Mouse (Mus musculus): ENCODE measurements around the gene Tmem242. TPM values are rescaled to one million over a fixed set of nuclear protein-coding genes. Genes with fewer than 3 reads are reported as not detected.

The Tmem242 gene
- polyA plus RNA-seq, 1 experiment from 2014 or later: 118 TPM

DNA sequence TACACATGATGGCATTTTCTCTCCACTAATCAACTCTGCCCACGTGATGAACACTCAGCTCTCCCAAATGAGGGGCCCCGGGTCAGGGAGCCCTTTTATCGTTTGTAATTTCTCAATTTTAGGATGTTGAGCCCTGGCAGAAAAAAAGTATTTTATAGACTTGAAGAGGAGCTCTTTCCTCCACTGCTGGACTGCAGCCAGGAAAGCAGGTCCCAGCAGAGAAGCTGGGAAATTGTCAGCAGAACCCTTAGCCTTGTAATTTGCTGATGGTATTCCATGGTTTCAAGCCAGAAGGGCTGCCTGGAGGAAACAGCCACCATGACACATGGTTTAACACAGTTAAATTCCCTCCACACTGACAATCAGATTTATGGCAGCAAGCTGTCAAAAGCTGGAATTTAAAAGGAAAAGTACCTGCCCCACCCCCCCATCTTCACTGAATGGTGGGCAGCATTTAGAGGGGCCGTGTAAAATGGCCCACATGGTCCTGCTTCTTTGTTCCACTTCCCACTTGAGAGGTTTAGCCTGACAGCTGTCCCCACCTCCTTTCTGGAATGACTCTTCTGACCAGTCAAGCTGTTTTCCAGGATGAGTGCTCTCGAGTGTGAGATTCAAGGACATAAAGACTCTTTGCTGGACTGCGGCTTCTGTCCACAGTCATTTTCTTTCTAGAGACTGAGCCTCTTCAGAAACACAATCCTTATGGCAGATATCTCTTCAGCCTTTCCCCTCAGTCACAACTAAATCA, 20.1 kb downstream of the Tmem242 start:
- Histone ChIP-seq H3K27ac (ENCODE audit: low read length) (no peak overlapping the region), H3K9me3 (ENCODE audit: control insufficient read depth, low read length) (no peaks in the 10 kb centered on the region), H3K9ac (ENCODE audit: low read length) (no peak overlapping the region), H3K36me3 (ENCODE audit: control insufficient read depth, insufficient read depth, low read length) (peaks cover 9% of the 10 kb centered on the region), H3K4me2 (ENCODE audit: low read depth, low read length) (no peak overlapping the region), H3K27me3 (ENCODE audit: control insufficient read depth, insufficient read depth, low read depth, low read length) (no peaks in the 10 kb centered on the region), H3K4me1 (replicated peaks; ENCODE audit: control insufficient read depth, insufficient read depth, low read length) (no peaks in the 10 kb centered on the region), H3K4me3 (ENCODE audit: low read length) (no peak overlapping the region)
- ATAC-seq (ENCODE audit: low read depth): no peak
- 53% methylated on average over 6 of the region's 6 CpGs for WGBS

DNA sequence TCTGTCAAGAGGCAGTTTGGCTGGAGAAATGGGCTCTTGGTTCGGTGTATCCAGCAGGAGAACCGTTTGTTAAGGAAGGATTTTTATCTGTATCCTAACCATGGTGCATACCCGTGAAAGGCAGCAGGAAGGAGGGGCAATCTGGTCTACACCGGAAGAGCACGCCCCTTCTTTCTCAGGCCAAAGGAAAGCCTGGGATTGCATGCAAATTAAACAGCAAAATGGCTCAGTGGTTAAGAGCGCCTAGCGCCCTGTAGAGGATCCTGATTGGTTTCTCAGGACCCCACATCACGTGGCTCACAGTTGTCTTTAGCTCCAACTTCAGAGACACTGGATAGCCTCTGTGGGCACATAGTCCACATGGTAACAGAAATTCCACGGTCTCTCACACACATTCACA, 21.0 kb downstream of the Tmem242 start:
- Histone ChIP-seq H3K27me3 (ENCODE audit: control insufficient read depth, insufficient read depth, low read depth, low read length) (no peaks in the 10 kb centered on the region), H3K9me3 (ENCODE audit: control insufficient read depth, low read length) (no peaks in the 10 kb centered on the region), H3K4me3 (ENCODE audit: low read length) (no peak overlapping the region), H3K36me3 (ENCODE audit: control insufficient read depth, insufficient read depth, low read length) (peaks cover 9% of the 10 kb centered on the region), H3K9ac (ENCODE audit: low read length) (no peak overlapping the region), H3K4me2 (ENCODE audit: low read depth, low read length) (no peak overlapping the region), H3K27ac (ENCODE audit: low read length) (no peak overlapping the region), H3K4me1 (replicated peaks; ENCODE audit: control insufficient read depth, insufficient read depth, low read length) (no peaks in the 10 kb centered on the region)
- 79% methylated on average over 9 of the region's 9 CpGs for WGBS
- no peak for ATAC-seq (ENCODE audit: low read depth)

DNA sequence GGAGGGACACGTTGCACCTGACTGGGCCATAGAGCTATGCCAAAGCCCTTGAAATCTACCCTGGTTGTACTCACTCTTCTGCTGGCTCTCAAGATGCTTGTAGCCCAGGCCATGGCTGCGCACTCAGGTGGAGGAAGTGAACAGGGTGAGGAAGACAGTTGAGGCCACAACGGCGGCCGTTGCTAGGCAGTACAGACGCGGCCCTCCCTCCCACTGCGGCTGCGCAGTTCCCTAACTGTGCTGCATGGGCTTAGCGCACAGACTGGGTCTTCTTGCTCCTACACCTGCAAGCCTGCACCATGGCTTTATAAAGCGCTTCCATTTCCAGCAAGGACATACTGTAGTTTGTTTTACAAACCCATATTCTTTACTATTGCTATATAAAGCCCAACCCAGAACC, 21.5 kb downstream of the Tmem242 start, which contains the start of gene Ldhal6b:
Gene Ldhal6b (minus strand): TSS at position 223 of the 400 bp plus-strand sequence.
- Histone ChIP-seq H3K9me3 (ENCODE audit: control insufficient read depth, low read length) (no peaks in the 10 kb centered on the region), H3K27ac (ENCODE audit: low read length) (no peak within 1 kb of the TSS), H3K27me3 (ENCODE audit: control insufficient read depth, insufficient read depth, low read depth, low read length) (no peaks in the 10 kb centered on the region), H3K4me1 (replicated peaks; ENCODE audit: control insufficient read depth, insufficient read depth, low read length) (no peaks in the 10 kb centered on the region), H3K36me3 (ENCODE audit: control insufficient read depth, insufficient read depth, low read length) (peaks cover 9% of the 10 kb centered on the region), H3K4me2 (ENCODE audit: low read depth, low read length) (no peak within 1 kb of the TSS), H3K4me3 (ENCODE audit: low read length) (no peak within 1 kb of the TSS), H3K9ac (ENCODE audit: low read length) (no peak within 1 kb of the TSS)
- 94% methylated on average over 11 of the region's 11 CpGs for WGBS
- ATAC-seq (ENCODE audit: low read depth): no peak

DNA sequence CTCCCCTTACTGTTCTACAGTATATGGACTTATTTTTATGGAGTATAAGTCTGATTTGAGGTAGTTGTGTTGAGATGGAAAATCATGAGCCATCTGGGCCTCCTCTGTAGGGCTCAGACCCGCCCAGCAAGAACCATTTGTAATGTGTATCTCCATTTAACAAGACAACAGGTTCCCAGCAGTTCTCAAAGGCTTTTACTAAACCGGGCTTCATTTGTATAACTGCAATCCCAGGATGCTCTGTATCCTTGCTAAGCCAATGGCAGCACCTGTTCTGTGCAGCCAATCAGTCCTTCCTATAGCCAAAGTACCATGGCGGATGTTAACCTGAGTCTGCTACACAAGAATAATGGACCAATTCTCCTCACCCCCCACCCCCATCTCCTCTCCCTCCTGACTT, 23.5 kb downstream of the Tmem242 start:
- H3K4me3 ChIP-seq (ENCODE audit: low read length): no peak overlapping the region
- H3K9ac ChIP-seq (ENCODE audit: low read length): no peak overlapping the region
- ATAC-seq (ENCODE audit: low read depth): no peak
- no peak overlapping the region for H3K4me2 ChIP-seq (ENCODE audit: low read depth, low read length)
- H3K27ac ChIP-seq (ENCODE audit: low read length): no peak overlapping the region
- H3K4me1 ChIP-seq (replicated peaks; ENCODE audit: control insufficient read depth, insufficient read depth, low read length): no peaks in the 10 kb centered on the region
- peaks cover 9% of the 10 kb centered on the region for H3K36me3 ChIP-seq (ENCODE audit: control insufficient read depth, insufficient read depth, low read length)
- WGBS: 92% methylated on average over 3 of the region's 3 CpGs
- H3K27me3 ChIP-seq (ENCODE audit: control insufficient read depth, insufficient read depth, low read depth, low read length): no peaks in the 10 kb centered on the region
- no peaks in the 10 kb centered on the region for H3K9me3 ChIP-seq (ENCODE audit: control insufficient read depth, low read length)

DNA sequence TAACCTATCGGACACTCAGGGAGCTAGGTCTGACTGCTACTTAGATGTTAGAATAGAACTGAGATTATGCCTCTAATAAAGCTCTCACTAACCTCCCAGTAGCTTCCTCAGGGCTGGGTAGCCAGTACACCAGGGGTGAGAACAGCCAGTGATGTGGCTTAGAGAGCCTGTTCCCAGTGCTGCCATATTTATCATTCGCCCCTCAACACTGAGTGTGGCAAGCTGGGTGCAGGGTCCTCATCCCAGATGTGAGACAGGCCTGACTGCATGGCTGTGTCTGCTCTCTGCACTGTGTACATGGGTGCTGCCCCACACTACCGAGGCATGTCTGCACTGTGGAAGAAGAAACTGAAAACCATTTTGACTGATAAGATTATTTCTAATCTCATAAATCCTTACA, 26.0 kb downstream of the Tmem242 start:
- no peak overlapping the region for H3K4me2 ChIP-seq (ENCODE audit: low read depth, low read length)
- no peak overlapping the region for H3K9ac ChIP-seq (ENCODE audit: low read length)
- H3K27ac ChIP-seq (ENCODE audit: low read length): no peak overlapping the region
- WGBS: 79% methylated on average over 3 of the region's 3 CpGs
- no peak overlapping the region for H3K4me3 ChIP-seq (ENCODE audit: low read length)
- H3K36me3 ChIP-seq (ENCODE audit: control insufficient read depth, insufficient read depth, low read length): peaks cover 11% of the 10 kb centered on the region
- H3K4me1 ChIP-seq (replicated peaks; ENCODE audit: control insufficient read depth, insufficient read depth, low read length): no peaks in the 10 kb centered on the region
- no peaks in the 10 kb centered on the region for H3K9me3 ChIP-seq (ENCODE audit: control insufficient read depth, low read length)
- no peak for ATAC-seq (ENCODE audit: low read depth)
- H3K27me3 ChIP-seq (ENCODE audit: control insufficient read depth, insufficient read depth, low read depth, low read length): no peaks in the 10 kb centered on the region

DNA sequence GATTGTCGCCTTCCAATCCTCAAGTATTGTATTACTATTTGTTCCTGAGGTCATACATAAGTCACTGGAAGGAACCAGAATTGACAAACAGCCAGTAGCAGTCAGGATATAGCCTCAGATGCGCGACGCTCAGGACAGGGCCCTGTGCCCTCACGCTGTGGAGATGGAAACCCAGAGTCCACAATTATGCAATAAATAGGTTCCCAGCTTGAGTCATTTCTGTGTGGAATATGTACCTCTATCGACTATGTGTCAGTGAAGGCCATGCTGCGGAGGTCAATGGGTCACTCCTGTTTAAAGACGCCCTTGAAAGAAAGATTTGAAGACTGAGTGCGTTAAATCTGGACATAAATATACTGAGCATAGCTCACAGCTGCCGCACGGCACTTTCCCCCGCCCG, 26.7 kb downstream of the Tmem242 start:
- H3K4me1 ChIP-seq (replicated peaks; ENCODE audit: control insufficient read depth, insufficient read depth, low read length): no peaks in the 10 kb centered on the region
- no peak overlapping the region for H3K27ac ChIP-seq (ENCODE audit: low read length)
- WGBS: 74% methylated on average over 13 of the region's 13 CpGs
- H3K9ac ChIP-seq (ENCODE audit: low read length): no peak overlapping the region
- no peaks in the 10 kb centered on the region for H3K9me3 ChIP-seq (ENCODE audit: control insufficient read depth, low read length)
- H3K4me3 ChIP-seq (ENCODE audit: low read length): no peak overlapping the region
- no peaks in the 10 kb centered on the region for H3K27me3 ChIP-seq (ENCODE audit: control insufficient read depth, insufficient read depth, low read depth, low read length)
- no peak for ATAC-seq (ENCODE audit: low read depth)
- no peak overlapping the region for H3K4me2 ChIP-seq (ENCODE audit: low read depth, low read length)
- peaks cover 8% of the 10 kb centered on the region for H3K36me3 ChIP-seq (ENCODE audit: control insufficient read depth, insufficient read depth, low read length)

DNA sequence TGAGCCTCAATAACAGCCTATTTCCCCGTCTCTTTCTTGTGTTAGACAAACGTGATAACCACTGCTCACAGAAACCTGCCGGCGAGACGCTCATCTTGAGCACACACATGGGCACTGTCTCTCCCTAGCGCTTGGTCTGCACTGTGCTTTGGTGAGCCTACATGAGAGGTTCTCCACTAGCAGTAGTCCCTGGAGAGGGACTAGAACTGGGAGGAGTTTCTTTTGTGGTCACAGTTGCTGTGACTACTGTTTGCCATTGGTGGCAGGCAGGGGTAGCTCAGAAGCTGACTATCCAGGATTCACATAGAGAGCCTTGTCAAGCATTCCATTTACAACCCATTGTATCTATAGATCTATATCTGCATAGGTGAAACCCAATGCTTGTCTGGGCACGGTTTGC, 27.3 kb downstream of the Tmem242 start:
- Histone ChIP-seq H3K4me3 (ENCODE audit: low read length) (no peak overlapping the region), H3K4me1 (replicated peaks; ENCODE audit: control insufficient read depth, insufficient read depth, low read length) (no peaks in the 10 kb centered on the region), H3K4me2 (ENCODE audit: low read depth, low read length) (no peak overlapping the region), H3K9ac (ENCODE audit: low read length) (no peak overlapping the region), H3K27ac (ENCODE audit: low read length) (no peak overlapping the region), H3K27me3 (ENCODE audit: control insufficient read depth, insufficient read depth, low read depth, low read length) (no peaks in the 10 kb centered on the region), H3K9me3 (ENCODE audit: control insufficient read depth, low read length) (no peaks in the 10 kb centered on the region), H3K36me3 (ENCODE audit: control insufficient read depth, insufficient read depth, low read length) (peaks cover 3% of the 10 kb centered on the region)
- 76% methylated on average over 7 of the region's 7 CpGs for WGBS
- no peak for ATAC-seq (ENCODE audit: low read depth)

DNA sequence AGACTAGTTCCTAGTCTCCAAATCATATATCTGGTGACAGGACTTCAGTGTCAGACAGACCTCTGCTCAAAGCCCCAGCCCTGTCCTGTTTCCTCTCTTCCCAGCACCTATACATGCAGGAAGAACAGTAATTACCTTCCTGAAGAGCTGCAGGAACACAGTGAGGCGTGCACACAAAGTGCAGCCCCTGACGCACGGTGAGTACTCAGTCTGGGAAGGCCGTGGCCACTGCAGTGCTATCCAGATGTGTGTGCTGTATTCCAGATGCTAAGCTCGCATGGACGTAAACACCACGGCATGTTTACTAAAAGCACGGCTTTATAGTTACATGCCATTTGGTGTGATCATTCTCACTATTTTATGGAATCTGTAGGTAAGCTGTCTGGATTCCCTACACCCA, 27.8 kb downstream of the Tmem242 start:
- Histone ChIP-seq H3K4me1 (replicated peaks; ENCODE audit: control insufficient read depth, insufficient read depth, low read length) (no peaks in the 10 kb centered on the region), H3K9ac (ENCODE audit: low read length) (no peak overlapping the region), H3K9me3 (ENCODE audit: control insufficient read depth, low read length) (no peaks in the 10 kb centered on the region), H3K4me2 (ENCODE audit: low read depth, low read length) (no peak overlapping the region), H3K36me3 (ENCODE audit: control insufficient read depth, insufficient read depth, low read length) (peaks cover 3% of the 10 kb centered on the region), H3K27ac (ENCODE audit: low read length) (no peak overlapping the region), H3K4me3 (ENCODE audit: low read length) (no peak overlapping the region), H3K27me3 (ENCODE audit: control insufficient read depth, insufficient read depth, low read depth, low read length) (peaks cover 4% of the 10 kb centered on the region)
- 89% methylated on average over 8 of the region's 8 CpGs for WGBS
- ATAC-seq (ENCODE audit: low read depth): no peak

DNA sequence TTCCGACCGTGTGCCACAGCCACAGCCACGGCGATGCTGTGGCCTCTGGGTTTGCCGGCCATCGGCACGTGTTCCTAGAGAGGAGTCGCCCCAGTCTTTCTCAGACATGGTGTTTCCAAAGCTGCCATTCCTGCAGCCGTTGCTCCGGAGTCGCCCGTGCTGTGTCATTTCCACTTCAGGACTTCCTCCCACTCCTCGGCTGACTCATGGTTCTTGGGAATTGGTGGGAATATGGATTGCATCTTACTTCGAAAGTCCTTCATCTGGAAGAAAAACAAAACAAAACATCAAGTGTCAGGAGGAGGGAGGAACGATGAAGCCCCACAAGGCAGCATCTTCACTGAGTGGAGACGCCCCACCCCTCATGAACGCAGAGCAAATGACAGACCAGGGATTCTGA, 28.9 kb downstream of the Tmem242 start:
- ATAC-seq (ENCODE audit: low read depth): no peak
- Histone ChIP-seq H3K27me3 (ENCODE audit: control insufficient read depth, insufficient read depth, low read depth, low read length) (peaks cover 4% of the 10 kb centered on the region), H3K4me2 (ENCODE audit: low read depth, low read length) (no peak overlapping the region), H3K36me3 (ENCODE audit: control insufficient read depth, insufficient read depth, low read length) (peaks cover 3% of the 10 kb centered on the region), H3K9me3 (ENCODE audit: control insufficient read depth, low read length) (no peaks in the 10 kb centered on the region), H3K9ac (ENCODE audit: low read length) (no peak overlapping the region), H3K27ac (ENCODE audit: low read length) (no peak overlapping the region), H3K4me1 (replicated peaks; ENCODE audit: control insufficient read depth, insufficient read depth, low read length) (no peaks in the 10 kb centered on the region), H3K4me3 (ENCODE audit: low read length) (no peak overlapping the region)
- WGBS: 87% methylated on average over 17 of the region's 17 CpGs

Measured in lung, embryonic 16.5 days (tissue).